Mouse (Mus musculus) NIH3T3 (cell line): ENCODE measurements around the gene Kcnk15.
A peak's percentile ranks its signal among the peaks of the same experiment; 100 is the strongest.

Source experiments
- DNase-seq: peaks from one replicate; pipeline ENCODE4 v3.0.0-alpha.2; 2012; ENCODE audit warnings: low read depth

Gene Kcnk15

DNA sequence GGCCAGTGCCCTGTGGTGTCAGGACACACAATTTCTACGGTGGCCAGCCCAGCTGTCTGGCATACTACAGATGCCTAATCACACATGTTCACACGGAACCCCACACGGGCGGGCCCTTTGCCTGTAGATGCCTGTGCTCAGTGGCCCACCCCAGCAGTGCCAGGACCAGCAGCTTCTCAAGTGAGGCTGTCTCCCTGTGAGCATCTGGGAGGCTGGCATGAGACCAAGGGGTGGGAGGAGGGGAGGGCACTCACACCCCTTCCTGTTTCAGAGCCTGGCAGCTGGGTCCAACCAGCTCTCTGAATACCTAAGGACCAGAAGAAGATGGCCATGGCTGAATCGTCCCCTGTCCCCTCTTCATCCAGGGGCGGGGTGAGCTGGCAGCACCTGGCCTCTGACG, 22.0 kb downstream of the Kcnk15 start:
- DNase-seq, result peak; percentile 45

DNA sequence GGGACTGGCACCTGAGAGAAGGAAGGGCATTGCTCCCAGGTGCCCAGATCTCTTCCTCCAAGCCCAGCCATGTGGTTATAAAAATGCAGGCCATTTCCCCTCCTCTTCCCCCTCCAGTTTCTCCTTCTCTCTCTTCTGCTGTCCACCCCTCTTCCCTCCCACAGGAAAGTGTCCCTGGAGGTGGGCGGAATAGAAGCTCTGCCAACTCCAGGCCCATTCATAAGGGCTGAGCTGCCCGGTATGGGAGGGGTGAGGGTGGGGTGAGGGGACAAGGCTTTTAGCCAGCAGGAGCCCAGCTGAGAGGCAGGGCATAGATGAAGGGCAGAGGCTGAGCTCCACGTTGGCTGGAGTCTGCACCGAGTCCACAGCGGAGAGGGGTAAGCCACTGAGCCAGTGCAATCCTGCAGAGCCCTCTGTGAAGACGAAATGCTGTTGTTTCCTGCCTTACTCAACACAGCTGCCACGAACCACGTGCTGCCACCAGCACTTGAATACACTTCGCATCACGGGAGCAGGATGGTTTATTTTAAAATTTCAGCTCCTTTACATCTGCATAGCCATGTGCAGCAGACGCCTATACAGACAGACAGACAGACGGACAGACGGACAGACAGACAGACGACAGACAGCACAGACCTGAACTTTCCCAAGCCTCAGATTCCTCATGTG, 23.5 kb downstream of the Kcnk15 start:
- no peak for DNase-seq

DNA sequence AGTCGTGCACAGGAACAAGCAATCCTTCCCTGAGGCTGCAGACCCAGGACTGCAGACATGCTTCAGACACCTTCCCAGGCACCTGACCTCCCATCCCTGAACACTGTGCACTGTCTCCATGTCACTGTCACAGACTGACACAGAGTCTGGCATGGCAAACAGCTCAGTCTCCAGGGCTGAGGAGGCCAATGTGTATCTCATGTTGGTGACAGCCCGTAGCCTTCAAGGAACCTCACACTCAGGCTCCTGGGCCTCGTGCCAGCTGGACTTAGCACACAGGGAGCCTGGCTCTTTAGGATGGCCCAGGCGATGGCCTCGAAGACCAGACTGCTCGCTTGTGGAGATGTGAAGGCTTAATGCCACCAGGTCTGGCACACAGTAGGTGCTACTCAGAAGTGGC, 27.4 kb downstream of the Kcnk15 start:
- DNase-seq, result peak; percentile 21

DNA sequence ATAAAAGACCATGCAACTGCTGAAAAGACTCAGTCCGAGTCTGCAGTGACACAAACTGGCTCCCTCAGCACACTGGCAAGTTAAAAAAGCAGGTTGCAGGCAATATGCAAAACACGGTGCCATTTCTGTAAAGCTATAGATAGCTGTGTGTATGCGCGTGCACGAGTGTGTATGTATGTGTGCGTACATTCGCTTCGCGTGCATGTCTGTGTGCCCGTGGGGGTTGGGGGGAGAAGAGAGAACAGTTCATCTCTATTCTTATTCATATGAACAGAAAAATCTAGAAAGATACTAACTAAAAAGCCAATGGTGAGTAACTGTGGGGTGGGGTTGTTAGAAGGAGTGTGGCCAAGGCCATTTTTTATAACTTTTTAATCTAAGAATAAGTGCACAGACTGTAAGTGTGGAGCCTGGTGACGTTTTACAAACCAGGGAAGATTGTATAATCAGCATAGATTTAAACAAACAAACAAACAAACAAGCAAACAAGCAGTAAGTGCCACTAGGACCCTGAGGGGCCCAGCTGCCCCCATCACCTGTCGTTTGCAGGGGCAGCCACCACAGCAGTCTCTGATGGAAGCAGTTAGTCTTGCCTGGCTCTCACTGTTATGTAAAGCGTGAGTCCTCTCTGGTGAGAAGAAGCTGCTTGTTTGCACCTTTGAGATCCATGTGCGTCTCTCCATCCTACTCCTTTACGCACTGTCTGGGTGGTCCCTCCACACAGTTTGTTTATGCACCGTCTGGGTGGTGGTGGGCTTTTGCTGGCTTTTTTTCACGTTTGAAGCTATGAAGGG, 29.6 kb downstream of the Kcnk15 start:
- no peak for DNase-seq

DNA sequence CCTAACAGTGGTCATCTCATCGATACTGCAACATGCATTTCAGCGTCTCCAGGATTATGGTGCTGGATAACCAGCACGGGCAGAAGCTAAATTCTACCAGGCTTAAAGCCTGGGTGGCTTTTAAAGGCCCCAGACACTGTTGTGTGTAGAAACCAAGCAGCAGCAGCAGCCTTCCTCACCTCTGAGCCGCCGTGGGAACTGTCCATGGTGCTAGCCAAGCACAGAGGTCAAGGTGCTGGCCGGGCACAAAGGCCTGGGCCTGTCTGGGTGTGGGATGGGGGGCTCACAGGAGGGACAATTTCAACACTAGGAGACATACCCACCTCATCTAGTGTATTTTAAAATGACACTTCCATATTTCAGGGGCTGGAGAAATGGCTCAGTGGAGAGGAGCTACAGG, 36.0 kb downstream of the Kcnk15 start:
- DNase-seq, result peak; percentile 39

DNA sequence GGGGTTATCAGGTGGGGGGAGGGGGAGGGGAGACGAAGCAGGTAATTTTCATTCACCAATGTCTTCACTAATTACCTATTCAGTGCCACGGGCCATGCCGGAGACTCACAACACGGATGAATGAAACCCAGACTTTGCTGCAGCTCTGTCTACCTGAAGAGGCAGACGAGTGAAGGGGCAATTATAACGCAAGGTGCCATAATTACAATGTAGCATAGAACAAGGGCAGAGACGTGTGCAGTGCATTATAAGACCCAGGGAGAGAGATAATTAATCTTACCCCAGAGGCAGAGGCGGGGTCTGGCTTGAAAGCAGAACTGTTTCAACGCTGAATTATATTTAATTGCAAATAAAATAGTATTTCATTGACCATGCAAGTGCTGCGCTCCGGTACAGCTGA, 37.1 kb downstream of the Kcnk15 start:
- DNase-seq, result no peak

DNA sequence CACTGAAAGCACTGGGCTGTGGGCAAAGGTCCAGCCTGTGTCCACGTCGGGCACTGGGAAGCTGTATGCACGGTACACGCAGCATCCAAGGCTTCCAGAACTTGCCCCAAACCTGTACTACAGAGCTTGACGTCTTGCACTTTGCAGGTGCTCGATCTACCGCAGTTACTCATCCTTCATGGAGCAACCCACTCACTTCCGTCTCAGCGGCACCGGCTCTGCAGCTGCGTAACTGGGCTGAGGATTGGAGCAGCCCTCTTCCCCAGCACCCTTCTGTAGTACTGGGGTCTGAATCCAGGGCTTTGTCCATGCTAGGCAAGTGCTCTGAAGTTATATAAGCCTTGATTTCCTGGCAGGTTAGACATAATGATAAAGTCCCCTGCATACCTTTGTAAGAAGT, 37.8 kb downstream of the Kcnk15 start:
- DNase-seq, result no peak

DNA sequence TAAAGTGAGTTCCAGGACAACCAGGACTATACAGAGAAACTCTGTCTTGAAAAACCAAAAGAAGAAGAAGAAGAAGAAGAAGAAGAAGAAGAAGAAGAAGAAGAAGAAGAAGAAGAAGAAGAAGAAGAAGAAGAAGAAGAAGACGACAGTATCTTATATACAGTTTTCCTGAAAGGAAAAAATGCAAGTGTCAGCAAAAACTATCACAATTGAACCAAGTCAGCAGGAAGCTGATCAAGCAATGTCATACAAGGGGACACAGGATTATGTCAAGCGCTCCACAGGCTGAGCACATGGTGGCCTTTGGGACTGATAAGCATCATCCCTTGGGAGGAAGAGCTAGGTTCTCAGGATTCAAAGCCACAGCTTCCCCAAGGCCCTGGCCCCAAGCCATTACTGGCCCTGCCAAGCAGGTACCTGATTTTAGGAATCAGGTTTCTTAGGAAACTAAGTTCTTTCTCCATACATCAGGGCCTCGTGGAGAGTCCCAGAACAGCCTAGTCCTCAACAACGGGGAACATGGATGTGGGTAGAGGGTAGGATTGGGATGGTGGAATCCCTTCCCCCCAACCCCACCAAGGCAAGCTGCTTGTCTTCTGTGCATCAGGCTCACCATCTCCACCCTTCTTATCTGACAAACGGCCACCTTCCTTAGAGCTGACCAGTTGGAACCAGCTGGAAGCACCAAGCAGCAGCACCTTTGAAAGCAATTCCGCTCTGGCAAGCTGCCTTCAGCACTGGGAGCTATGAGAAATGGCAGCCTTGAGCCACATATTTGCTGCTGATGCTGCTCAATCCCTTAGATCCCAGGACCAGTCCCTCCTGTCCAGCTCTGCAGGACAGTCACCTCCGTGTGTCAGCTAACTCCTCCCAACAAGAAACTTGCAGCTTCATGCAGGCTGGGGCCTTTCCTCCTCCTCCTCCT, 40.3 kb downstream of the Kcnk15 start:
- DNase-seq, result no peak

DNA sequence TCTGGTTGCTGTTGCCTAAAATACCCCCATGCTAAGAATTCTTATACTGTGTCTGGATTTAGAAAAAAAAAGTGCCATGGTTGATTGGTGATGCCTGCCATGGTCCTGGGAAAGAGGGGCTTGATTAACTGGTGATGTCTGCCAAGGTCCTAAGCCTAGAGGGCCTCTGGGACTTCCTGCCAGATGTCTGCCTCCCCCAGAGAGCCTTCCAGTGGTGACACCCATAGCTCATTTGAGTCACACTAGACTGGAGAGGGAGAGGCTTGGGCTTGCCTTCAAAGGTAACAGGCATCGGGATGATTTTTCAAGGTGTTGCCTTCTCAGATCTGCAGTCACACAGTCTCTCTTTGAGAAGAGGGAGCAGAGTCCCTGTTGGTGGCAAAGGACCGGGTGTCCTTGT, 41.7 kb downstream of the Kcnk15 start:
- DNase-seq, result no peak

DNA sequence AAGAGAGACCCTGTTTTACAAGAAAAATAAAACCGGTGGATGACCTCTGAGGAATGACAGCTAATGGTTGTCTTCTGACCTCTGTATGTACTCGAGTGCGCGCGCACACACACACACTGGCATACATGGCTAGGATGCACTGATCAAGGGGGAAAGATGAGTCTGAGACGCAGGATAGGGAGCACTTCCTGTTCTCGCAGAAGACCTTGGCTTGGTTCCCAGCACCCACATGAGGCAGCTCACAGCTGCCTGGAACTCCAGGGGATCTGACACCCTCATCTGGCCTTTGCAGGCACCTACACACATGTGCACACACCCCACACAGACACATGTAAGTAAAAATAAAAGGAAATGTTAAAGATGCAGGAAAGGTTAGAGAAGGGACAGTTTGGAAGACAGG, 43.6 kb downstream of the Kcnk15 start:
- DNase-seq, result no peak

DNA sequence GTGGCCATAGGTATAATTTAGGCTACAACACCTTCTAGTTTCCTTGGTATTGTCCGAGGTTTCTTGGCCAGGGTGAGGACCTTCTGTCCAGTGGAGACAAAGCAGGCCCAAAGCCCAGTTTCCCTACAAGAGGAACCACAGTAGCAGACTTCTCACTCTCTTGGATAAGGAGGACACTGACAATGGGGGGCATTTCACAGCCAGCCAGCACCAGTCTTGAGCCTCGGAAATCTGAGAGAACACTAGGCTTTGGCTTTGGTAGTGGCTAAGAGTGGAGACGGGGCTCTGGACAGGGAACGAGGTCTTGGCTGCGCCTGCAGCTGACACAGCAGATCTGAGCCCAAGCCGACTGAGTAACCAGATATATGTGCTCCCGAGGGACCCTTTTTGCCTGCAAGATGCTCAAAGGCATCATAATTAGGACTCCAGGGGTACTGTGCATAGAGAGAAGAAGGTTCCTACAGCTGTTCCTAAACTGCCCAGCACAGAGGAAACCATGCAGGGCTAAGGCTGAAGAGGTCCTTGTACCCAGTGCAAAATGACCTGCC, 44.6 kb downstream of the Kcnk15 start:
- DNase-seq, result no peak

DNA sequence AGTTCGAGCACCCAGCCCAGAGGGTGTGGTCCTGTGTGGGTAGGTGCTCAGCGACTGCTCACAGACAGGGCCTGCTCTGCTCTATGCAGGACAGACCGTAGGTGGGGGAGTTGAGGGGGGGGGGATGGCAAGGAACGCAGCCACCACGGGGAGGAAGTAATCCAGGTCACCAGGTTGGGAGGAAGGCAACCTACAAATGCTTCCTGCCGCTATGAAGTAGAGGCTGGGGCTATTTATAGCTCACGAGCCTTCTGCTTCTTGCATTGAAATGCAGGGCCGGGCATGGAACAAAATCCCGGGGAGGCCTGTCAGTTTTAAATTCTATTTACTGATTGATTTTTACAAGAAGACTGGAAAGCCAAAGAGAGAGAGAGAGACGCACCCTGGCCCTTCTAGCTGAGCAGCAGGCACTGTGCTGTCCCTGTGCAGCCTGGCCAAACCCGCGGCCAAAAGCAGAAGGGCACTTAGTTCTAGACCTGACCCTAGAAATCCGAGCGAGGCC, 46.5 kb downstream of the Kcnk15 start:
- no peak for DNase-seq

DNA sequence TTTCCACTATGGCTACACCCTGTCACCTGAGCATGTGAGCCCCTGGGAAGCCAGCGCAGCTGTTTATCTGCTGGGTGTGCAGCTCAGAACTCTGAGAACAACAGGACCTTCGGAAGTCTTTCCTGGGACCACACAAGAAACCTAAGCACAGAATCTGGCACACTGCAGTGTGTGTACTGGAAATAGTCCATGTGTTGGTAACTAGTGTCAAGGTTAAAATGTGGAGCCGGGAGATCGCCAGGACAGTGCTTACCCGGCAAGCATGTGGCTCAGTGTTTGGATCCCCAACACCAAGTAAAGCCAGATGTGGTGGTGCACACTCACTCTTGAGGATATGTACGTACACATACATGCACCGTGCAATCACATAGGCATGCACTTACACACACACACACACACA, 47.6 kb downstream of the Kcnk15 start:
- peak; percentile 18 for DNase-seq

DNA sequence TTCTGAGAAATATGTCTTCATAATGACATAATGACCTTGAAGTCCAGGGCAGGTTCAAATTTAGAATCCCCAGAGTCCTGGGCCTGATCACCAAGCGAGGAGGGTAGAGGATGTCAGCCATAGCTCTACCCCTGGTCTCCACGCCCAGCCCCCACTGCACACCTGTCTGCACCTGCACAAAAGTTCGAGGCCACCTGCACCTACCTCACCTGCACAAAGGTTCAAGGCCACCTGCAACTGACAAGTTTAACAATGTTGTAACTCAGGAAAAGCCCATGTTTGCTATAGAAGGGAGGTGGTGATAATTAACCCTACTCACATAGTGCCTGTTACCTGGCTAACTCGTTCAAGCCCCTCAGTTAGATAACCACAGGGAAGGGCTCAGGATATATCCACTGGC, 49.0 kb downstream of the Kcnk15 start:
- no peak for DNase-seq

DNA sequence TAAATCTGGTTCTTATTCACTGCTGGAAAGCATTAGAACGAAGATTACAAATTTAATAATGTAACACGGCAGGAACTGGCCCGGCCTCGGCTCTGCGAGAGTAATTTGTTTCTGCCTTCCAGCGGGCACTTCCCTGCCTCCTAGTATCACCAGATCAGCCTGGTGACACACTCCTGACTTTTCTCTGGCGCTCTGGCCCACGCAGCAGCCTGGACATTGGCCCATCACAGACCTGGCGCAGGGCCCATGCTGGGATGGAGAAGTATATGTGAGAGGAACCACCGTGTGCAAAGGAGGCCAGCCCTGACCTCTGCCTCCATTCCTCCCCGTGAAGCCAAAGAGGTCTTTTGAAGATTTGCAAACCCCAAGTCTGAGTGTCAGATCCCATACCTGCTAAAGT, 50.0 kb downstream of the Kcnk15 start:
- DNase-seq, result peak; percentile 25

DNA sequence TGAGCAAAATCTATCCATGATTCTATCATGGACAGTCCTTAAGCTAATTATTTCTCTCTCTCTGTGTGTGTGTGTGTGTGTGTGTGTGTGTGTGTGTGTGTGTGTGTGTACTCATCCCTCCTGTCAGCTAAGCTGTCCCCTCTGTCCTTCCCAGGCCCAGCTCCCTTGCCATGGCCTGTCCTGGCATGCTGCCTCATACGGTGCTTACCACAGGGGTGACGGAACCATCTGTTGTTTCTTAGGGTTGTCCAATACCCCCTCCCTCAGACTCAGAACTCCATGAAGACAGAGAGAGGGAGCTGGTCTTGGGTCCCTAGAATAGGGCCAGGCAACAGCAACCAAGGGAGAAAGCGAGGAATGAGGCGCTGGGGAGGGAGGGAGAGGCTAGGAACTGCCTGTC, 50.9 kb downstream of the Kcnk15 start:
- no peak for DNase-seq

DNA sequence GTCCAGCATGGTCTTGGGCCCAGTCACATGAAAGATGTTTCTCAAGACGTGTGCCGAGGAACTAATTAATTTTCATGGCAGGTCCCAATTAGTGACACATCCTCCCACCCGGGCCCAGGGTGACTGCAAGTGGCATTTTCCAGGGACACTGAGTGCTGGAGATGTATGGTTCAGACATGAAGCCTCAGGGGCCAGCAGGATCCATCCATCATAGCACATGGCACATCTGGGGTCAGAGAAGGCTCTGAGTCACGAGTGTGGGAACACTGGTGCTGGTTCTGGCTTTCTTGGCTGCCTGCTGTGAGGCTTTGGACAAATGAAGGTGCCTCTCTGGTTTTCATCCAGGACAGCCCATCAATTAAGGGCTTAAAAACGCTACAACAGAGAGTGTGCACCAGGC, 53.7 kb downstream of the Kcnk15 start:
- DNase-seq, result peak; percentile 6
